Mouse (Mus musculus): ENCODE results near the gene Lrrc30.

GRCm38 (mm10) chr17:67636951-67637350 lies 4.4 kb upstream of the Lrrc30 start:
- no peak for TF ChIP-seq CTCF (IDR thresholded peaks at IDR 0.05; ENCODE audit: low read depth)
- no peak for TF ChIP-seq EP300 (optimal IDR thresholded peaks at IDR 0.05)
